Mouse (Mus musculus): Measurements from ENCODE around the gene Sh3bp5. TPM values are rescaled to one million over a fixed set of nuclear protein-coding genes. Genes with fewer than 3 reads are reported as not detected.
"Not testable (repeated sequence)": the region's sequence is repeated elsewhere in the genome, so short reads cannot be mapped to it uniquely, and the experiment has no call there.

Sh3bp5 gene
- 10 to 100 TPM; 78.7 to 80.1 TPM for total RNA-seq (2021)

GRCm38 (mm10) chr14:31435930-31436693 is at the start of gene Sh3bp5:
Sh3bp5 (minus strand) TSS chr14:31436078.
- DNase-seq, result peak; percentile 97

DNA sequence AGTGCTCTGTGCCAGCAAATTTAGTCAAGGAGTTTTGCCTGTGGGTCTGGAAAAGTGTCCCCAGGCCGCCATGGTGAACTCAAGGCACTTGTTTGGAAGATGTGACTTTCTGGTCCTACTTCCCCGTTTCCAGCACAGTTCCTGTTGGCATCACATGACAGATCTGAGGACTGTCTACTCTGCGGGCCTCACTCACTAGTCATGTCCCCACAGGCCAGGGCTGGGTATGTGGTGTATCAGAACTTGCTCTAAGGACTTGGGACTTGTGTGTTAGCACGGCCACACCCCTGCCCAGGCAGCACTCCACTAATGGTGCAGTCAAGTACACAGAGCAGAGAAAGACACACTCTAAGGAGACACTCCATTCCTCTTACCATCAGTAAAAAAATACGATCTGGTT is 46.5 kb upstream of the Sh3bp5 start:
- no peak for DNase-seq

GRCm38 (mm10) chr14:31473297-31473696 is 37.4 kb upstream of the Sh3bp5 start:
- DNase-seq, result no peak

GRCm38 (mm10) chr14:31472451-31473061 is 36.7 kb upstream of the Sh3bp5 start:
- DNase-seq, result peak; percentile 79

GRCm38 (mm10) chr14:31469711-31470110 is 33.8 kb upstream of the Sh3bp5 start:
- DNase-seq, result no peak

- DNase-seq, result peak; percentile 47
These were observed 28.3 kb upstream of the Sh3bp5 start for GRCm38 (mm10) chr14:31464176-31464575.

DNA sequence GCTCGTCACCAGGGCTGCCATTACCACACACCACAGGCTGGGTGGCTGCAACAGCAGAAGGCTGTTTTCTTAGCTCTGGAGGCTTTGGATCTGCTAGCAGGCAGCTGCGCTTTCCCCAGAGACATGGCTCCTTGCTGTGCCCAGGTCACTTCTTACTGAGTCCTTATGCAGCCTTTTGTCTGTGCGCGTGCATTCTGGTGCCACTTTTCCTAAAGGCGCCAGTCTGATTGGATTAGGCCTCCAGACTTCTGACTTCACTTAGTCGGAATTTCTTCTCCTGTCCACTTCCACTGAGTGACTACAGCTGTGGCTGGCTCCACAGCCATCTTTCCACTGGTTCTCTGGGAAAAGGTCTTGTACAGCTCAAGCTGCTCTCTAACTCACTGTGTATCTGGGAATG is 27.0 kb upstream of the Sh3bp5 start:
- DNase-seq, result peak; percentile 43

DNA sequence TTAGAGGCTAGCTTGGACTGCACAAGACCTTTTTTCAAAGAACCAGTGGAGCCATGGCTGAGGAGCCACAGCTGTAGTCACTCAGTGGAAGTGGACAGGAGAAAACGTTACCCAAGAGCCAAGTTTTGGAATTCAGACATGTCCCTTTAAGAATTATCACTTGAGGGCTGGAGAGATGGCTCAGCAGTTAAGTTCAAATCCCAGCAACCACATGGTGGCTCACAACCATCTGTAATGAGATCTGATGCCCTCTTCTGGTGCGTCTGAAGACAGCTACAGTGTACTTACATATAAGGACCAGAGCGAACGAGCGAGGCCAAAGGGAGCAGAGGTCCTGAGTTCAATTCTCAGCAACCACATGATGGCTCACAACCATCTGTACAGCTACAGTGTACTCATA is 26.3 kb upstream of the Sh3bp5 start:
- not testable (repeated sequence) for DNase-seq

DNA sequence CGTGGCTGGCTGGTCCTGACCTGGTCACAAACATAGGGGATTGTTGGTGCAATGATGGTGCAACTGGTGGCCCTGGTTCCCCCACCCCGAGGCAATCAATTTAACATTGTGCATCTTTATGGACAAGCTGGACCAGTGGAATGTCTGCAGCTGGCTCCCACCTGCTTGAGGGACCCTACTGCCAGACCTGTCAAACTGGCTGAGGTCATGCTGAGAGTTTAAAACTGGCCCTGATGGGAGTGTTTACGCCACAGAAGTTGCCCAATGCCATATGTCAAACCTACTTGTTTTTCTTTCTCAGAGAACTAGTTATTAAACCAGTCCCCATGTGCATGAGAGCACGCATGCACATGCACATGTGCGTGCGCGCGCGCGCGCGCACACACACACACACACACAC is 22.1 kb upstream of the Sh3bp5 start:
- peak; percentile 31 for DNase-seq

DNA sequence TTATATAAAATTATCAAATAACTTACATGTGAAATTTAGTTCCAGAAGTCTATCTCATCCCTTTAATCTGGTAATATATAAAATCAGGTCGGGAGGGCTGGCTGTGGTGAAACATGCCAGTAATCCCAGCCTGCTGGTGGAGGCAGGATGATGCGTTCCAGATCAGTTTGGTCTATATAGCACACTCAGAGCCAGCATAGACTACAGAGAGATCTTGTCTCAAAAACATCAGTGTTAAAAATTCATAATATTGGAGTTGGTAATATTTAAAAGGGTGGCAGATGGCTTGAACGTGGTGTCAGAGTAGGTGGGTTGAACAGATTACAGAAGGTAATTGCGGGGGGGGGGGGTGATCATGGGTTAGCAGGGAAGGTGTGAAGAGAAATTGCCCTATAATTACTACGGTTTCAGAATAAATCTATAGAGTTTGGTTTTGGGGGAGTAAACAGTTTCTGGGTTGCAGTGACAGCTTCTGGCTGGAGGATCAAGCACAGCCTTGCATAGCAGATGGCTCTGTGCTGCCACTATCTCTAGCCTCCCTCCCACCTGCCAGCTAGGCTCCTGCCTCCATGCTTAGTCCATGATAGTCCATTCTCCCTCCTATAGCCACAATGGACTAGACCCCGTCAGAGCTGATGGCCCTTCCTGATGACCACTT is 20.3 kb upstream of the Sh3bp5 start:
- no peak for DNase-seq

- no peak for DNase-seq
These were observed 19.1 kb upstream of the Sh3bp5 start for GRCm38 (mm10) chr14:31454849-31455566.

DNA sequence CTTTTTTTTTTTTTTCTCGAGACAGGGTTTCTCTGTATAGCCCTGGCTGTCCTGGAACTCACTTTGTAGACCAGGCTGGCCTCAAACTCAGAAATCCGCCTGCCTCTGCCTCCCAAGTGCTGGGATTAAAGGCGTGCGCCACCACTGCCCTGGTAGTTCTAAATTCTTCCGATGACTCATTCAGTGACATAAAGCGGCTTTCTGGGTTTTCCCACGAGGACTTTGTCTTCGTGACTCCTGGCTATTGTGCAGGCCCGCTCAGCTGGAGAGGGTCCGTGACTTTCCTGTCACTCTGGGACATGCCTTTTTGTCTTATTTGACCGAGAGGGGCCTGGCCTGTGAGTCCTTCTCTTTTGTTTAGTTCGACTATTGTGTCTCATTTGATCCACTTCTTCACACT is 18.1 kb upstream of the Sh3bp5 start:
- not testable (repeated sequence) for DNase-seq

DNA sequence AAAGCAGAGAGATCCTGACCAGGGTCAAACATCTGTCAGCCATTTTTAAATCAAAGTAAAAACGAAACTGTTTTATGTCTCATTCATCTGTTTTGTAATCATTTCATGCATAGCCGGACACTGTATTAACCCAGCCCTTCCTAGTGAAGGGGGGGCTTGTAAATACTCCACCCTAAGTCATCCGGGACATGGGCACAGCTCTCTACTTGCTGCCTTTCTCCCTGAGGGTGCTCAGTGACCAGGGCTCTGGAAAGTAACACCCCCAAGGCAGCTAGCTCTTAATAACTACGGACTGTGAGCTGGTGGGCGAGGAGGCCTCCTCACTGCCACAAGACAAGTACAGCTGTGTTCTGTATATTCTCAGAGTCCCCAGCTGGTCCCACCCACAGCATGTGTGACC is 13.1 kb upstream of the Sh3bp5 start:
- no peak for DNase-seq

DNA sequence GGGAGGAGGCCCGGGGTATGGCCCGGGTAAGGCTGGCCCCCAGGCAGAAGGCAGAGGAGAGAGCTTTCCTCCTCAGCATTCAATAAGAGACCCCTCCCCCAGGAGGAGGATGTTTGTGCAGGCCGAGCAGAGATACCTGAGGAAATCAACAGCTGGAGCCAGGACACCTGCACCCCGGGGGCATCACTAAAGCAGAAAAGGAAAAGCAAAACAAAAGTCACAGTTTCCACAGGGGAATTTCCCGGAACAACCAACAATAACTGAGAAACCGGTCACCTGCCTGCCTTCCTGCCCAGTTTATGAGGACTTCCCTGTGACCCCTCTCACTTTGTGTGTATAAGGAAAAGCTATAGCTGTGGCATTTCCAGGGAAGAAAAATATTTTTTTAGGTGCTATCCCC is 7.7 kb upstream of the Sh3bp5 start:
- DNase-seq, result no peak

- no peak for DNase-seq
These were observed 4.8 kb upstream of the Sh3bp5 start for GRCm38 (mm10) chr14:31440725-31441124.

DNA sequence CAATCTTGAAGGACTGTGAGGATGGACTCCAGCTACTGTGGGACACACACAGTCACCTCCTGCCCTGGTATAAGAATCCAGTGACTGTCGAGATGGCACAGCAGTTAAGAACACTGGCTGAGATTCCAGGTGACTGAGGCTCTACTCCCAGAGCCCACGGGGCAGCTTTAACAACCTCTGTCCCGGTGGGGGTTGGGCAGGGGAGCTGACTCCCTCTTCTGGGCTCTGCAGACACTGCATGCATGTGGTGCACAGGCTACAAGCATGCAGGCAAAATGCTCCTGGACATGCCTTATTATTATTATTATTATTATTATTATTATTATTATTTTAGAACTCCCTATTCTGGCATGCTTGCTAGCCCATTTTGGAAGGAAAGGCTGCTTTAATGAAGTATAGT is 4.4 kb upstream of the Sh3bp5 start:
- DNase-seq, result peak; percentile 35

DNA sequence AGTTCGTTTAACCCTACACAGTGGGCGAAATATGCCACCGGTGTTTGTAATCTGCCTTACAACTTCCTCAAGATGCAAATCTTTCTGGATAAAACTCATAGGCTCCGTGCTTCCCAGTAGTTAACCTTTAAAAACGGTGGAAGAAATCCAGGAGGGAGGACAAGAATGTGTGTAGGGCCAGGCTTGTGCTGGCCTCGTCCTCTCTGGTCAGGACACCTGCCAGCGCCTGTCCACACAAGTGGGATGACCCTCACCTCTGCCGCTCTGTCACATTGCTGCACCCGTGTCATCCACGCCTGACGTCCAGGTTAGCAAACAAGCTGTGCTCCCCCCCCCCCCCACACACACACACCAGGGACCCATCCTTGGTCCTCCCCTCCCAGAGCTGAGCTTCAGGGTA is 3.4 kb upstream of the Sh3bp5 start:
- DNase-seq, result no peak

GRCm38 (mm10) chr14:31437826-31438529 is 2.1 kb upstream of the Sh3bp5 start:
- no peak for DNase-seq

DNA sequence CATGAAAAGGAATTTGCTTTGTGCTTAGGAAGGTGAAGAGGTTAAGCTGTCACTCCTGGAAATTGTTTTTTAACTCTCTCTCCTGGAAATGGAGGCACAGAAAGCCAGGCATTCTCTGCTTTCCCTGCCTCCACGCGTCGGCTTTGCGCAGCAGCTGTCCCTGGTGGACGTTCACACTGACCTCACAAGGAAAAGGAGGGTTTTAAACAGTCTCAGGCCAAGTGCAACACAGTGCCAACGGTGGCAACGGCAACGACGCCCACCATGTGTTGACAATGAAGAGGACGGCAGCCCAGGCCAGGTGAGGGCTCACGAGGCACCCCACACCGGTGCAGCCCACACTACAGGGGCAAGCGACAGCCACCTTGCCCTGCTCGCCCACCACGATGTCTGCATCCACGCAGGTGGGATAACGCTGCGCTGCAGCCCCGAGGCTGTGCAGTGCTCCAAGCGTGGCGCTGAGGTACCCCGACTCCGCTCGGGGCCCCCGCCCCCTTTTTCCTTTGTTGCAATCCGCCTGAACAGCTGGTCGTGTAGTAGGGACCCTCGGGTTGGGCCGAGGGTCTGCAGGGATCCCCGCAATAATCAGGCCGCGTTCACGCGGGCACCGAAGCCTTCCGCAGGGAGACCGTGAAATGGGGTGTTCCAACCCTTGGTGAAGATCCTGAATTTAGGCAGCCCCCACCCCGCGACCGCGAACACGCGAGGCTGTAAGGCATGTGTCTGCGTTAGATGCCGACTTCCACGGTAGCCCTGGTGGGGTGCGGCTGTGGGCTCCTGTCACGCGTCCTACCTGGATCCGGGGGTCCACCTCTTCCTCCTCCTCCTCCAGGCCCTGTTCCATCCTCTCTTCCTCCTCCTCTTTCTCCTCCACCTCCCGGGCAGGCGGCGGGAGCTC is 611 bp downstream of the Sh3bp5 start:
- peak; percentile 40 for DNase-seq

GRCm38 (mm10) chr14:31434426-31434825 is 1.5 kb downstream of the Sh3bp5 start:
- DNase-seq, result no peak

GRCm38 (mm10) chr14:31433851-31434360 is 2.0 kb downstream of the Sh3bp5 start:
- no peak for DNase-seq

Data from heart, postnatal 4 days (tissue).